Mouse (Mus musculus): ENCODE measurements around the gene Thap8.

Gene Thap8

GRCm38 (mm10) chr7:30294296-30294695, 14.4 kb downstream of the Thap8 start:
- no peaks in the 10 kb centered on the region for H3K36me3 ChIP-seq (ENCODE audit: control insufficient read depth, insufficient read depth, low read length, poor library complexity, severe bottlenecking)
- H3K27me3 ChIP-seq (ENCODE audit: control insufficient read depth, insufficient read depth, low read length, poor library complexity, severe bottlenecking), result no peaks in the 10 kb centered on the region
- no peak for DNase-seq (ENCODE audit: low read depth, low spot score)

GRCm38 (mm10) chr7:30295103-30295502, 15.2 kb downstream of the Thap8 start:
- H3K27me3 ChIP-seq (ENCODE audit: control insufficient read depth, insufficient read depth, low read length, poor library complexity, severe bottlenecking), result no peaks in the 10 kb centered on the region
- DNase-seq (ENCODE audit: low read depth, low spot score), result no peak
- H3K36me3 ChIP-seq (ENCODE audit: control insufficient read depth, insufficient read depth, low read length, poor library complexity, severe bottlenecking), result no peaks in the 10 kb centered on the region

- Histone ChIP-seq H3K36me3 (ENCODE audit: control insufficient read depth, insufficient read depth, low read length, poor library complexity, severe bottlenecking) (no peaks in the 10 kb centered on the region), H3K27me3 (ENCODE audit: control insufficient read depth, insufficient read depth, low read length, poor library complexity, severe bottlenecking) (no peaks in the 10 kb centered on the region)
- DNase-seq (ENCODE audit: low read depth, low spot score), result no peak
Measured at GRCm38 (mm10) chr7:30296816-30297215, 16.9 kb downstream of the Thap8 start.

DNA sequence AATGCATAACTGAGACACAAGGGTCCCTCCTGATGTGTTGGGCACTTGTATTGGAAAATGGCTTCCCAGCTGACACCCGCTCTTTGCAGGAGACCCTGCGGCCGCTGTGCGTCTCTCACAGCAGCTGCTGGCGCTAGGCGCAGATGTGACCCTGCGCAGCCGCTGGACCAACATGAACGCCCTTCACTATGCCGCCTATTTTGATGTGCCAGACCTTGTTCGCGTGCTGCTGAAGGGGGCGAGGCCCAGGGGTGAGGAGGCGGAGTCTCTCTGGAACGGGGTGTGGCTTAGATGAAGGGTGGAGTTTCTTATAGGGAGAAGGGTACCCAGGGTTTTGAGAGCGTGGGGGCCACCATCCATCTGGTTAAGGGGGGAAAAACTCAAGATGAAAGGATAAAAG, 17.4 kb downstream of the Thap8 start:
- H3K36me3 ChIP-seq (ENCODE audit: control insufficient read depth, insufficient read depth, low read length, poor library complexity, severe bottlenecking), result no peaks in the 10 kb centered on the region
- no peaks in the 10 kb centered on the region for H3K27me3 ChIP-seq (ENCODE audit: control insufficient read depth, insufficient read depth, low read length, poor library complexity, severe bottlenecking)
- DNase-seq (ENCODE audit: low read depth, low spot score), result no peak

DNA sequence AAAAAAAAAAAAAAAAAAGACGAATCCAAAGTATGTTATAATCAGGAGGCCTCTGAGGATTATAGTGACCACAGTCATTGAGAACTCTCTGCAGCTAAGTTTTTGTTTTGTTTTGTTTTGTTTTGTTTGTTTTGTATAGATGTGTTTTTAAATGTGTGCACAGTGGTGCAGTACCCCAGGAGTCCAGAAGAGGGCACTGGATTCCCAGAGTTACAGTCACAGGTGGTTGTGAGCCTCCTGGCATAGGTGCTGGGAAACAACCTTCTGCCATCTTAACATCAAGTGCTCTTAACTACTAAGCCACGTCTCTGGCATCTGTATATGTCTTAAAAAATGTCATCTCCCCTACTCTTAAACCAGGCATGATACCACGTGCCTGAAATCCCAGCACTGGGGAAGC, 21.0 kb downstream of the Thap8 start:
- peak; percentile 76 for DNase-seq (ENCODE audit: low read depth, low spot score)
- no peaks in the 10 kb centered on the region for H3K27me3 ChIP-seq (ENCODE audit: control insufficient read depth, insufficient read depth, low read length, poor library complexity, severe bottlenecking)
- H3K36me3 ChIP-seq (ENCODE audit: control insufficient read depth, insufficient read depth, low read length, poor library complexity, severe bottlenecking), result no peaks in the 10 kb centered on the region

GRCm38 (mm10) chr7:30306083-30306779, 26.3 kb downstream of the Thap8 start:
- H3K36me3 ChIP-seq (ENCODE audit: control insufficient read depth, insufficient read depth, low read length, poor library complexity, severe bottlenecking), result no peaks in the 10 kb centered on the region
- no peaks in the 10 kb centered on the region for H3K27me3 ChIP-seq (ENCODE audit: control insufficient read depth, insufficient read depth, low read length, poor library complexity, severe bottlenecking)
- peak; percentile 55 for DNase-seq (ENCODE audit: low read depth, low spot score)

DNA sequence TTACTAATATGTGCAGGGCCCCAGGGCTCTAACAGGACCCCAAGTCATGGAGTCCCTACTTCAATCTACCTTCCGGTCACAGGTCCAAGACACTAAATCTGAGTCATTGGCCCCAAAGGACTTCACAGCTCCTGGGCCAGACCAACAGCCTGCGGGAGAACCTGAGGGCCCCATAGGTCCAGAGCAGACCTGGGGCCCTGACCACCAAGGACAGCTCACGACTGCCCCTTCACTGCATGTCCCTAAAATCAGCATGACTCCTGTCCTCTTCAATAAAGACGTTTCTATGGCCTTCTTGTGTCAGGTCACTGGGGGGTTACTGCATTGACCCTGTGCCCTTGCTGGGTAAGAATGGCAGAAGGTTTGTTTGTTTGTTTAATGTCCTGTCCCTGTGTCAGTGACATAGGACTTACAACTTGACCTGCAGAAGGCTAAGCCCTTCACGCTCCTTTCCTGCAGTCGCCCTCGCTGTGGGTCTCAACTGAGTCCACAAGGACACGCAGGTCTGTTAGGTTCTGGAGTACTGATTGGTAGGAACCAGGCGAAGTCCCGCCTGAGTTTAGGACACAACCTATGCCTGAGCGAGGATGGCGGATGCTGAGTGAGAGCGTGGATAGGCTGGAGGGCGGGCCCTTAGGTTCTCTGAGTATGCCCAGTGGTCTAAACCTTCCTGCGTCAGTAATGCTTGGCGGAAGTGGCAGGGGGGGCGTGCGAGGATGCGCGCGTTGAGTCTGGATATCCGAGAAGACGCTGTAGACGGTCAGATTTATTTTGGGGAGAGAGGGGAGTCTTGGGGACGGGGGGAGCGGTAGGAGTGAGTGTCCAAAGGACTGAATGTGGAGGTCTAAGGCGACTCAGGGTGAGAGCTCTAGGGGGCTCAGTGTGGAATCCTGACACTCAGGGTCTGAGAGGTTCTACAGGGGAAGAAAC, 28.4 kb downstream of the Thap8 start, which contains the start of gene Alkbh6:
TSS of gene Alkbh6 (plus strand) at position 642 of the 930 bp plus-strand sequence.
- H3K36me3 ChIP-seq (ENCODE audit: control insufficient read depth, insufficient read depth, low read length, poor library complexity, severe bottlenecking), result no peaks in the 10 kb centered on the region
- H3K27me3 ChIP-seq (ENCODE audit: control insufficient read depth, insufficient read depth, low read length, poor library complexity, severe bottlenecking), result no peaks in the 10 kb centered on the region
- DNase-seq (ENCODE audit: low read depth, low spot score), result peak; percentile 96

GRCm38 (mm10) chr7:30309395-30310129, 29.7 kb downstream of the Thap8 start:
- DNase-seq (ENCODE audit: low read depth, low spot score), result no peak
- Histone ChIP-seq H3K27me3 (ENCODE audit: control insufficient read depth, insufficient read depth, low read length, poor library complexity, severe bottlenecking) (no peaks in the 10 kb centered on the region), H3K36me3 (ENCODE audit: control insufficient read depth, insufficient read depth, low read length, poor library complexity, severe bottlenecking) (no peaks in the 10 kb centered on the region)

GRCm38 (mm10) chr7:30310136-30310535, 30.2 kb downstream of the Thap8 start:
- no peak for DNase-seq (ENCODE audit: low read depth, low spot score)
- no peaks in the 10 kb centered on the region for H3K27me3 ChIP-seq (ENCODE audit: control insufficient read depth, insufficient read depth, low read length, poor library complexity, severe bottlenecking)
- no peaks in the 10 kb centered on the region for H3K36me3 ChIP-seq (ENCODE audit: control insufficient read depth, insufficient read depth, low read length, poor library complexity, severe bottlenecking)

DNA sequence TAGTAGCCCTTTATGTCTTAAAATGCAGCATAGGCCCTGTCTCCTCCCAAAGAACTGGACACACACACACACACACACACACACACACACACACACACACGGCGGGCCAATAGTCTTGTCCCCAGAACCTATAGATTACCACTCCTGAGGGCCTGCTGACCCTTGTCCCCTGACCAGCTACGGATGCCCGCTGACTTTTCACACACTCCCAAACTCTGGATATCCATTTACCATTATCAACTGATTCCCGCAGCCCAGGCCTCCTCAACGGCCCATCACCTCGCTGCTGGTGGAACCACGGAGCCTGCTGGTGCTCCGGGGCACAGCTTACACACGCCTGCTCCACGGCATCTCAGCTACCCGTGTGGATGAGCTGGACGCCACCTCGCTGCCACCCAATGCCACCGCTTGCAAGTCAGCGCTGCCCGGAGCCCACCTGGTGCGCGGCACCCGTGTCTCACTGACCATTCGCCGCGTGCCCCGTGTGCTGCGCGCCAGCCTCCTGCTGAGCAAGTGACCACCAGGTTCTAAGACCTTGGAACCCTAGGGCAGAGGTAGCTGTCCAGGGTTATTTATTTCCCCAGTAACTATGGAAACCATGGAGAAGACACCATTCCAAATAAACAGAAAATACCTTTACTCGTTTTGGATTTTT, 33.9 kb downstream of the Thap8 start:
- H3K36me3 ChIP-seq (ENCODE audit: control insufficient read depth, insufficient read depth, low read length, poor library complexity, severe bottlenecking), result no peaks in the 10 kb centered on the region
- H3K27me3 ChIP-seq (ENCODE audit: control insufficient read depth, insufficient read depth, low read length, poor library complexity, severe bottlenecking), result no peaks in the 10 kb centered on the region
- DNase-seq (ENCODE audit: low read depth, low spot score), result no peak

- Histone ChIP-seq H3K36me3 (ENCODE audit: control insufficient read depth, insufficient read depth, low read length, poor library complexity, severe bottlenecking) (no peaks in the 10 kb centered on the region), H3K27me3 (ENCODE audit: control insufficient read depth, insufficient read depth, low read length, poor library complexity, severe bottlenecking) (no peaks in the 10 kb centered on the region)
- DNase-seq (ENCODE audit: low read depth, low spot score), result no peak
Measured at GRCm38 (mm10) chr7:30314721-30315155, 34.8 kb downstream of the Thap8 start, which contains the start of gene Syne4. Gene Syne4 (plus strand): TSS chr7:30314807.

DNA sequence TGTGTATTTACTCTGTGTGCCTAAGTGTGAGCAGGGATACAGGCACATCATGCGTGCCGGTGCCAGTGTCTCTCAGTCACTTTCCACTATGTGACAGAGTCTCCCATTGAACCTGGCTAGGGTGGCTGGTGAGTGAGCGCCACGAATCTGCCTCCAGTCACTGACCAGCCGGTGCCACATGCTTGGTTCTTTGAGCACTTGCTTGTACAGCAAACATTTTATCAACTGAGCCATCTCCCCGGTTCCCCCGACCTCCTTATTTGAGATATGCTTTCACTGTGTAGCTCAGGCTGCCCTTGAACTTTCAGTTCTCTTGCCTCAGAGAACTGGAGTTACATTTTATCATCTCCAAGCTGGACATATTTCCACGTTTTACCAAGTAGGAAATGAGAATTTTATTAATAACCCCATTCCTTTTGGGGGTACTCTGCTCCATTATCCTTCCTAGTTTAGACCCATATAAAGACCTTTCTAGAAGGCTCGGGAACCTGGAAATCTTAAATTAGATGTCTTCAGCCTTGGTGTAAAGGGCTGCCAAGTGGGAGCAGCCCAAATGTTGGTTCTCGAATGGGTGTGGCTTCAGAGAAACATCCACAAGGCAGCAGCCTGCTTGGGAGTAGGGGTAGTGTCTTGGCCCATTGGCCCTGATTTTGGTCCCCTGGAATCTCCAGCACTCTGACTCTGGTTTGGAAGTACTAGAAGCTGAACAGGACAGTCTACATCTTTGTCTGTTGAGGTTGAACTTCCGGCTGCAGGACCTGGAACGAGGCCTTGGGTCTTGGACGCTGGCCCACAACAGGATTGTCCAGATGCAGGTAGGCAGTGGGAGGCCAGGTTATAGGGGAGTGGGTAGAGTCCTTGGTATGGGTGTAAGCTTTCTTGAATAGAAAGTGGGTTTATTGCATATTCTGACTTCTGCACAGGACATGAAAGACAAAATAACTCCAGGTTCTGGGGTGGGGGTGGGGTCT, 36.0 kb downstream of the Thap8 start:
- no peaks in the 10 kb centered on the region for H3K27me3 ChIP-seq (ENCODE audit: control insufficient read depth, insufficient read depth, low read length, poor library complexity, severe bottlenecking)
- no peaks in the 10 kb centered on the region for H3K36me3 ChIP-seq (ENCODE audit: control insufficient read depth, insufficient read depth, low read length, poor library complexity, severe bottlenecking)
- no peak for DNase-seq (ENCODE audit: low read depth, low spot score)

GRCm38 (mm10) chr7:30318142-30318541, 38.2 kb downstream of the Thap8 start:
- no peaks in the 10 kb centered on the region for H3K36me3 ChIP-seq (ENCODE audit: control insufficient read depth, insufficient read depth, low read length, poor library complexity, severe bottlenecking)
- DNase-seq (ENCODE audit: low read depth, low spot score), result no peak
- no peaks in the 10 kb centered on the region for H3K27me3 ChIP-seq (ENCODE audit: control insufficient read depth, insufficient read depth, low read length, poor library complexity, severe bottlenecking)

All from splenic B cell, adult 2 months (primary cell).